Mouse (Mus musculus): ENCODE measurements at regions not wholly inside any gene's neighbourhood (a gene's known extent, or its start where the extent isn't known, plus 50 kb on each side); places are given as distances from the start of the nearest gene placed in this dataset.

DNA sequence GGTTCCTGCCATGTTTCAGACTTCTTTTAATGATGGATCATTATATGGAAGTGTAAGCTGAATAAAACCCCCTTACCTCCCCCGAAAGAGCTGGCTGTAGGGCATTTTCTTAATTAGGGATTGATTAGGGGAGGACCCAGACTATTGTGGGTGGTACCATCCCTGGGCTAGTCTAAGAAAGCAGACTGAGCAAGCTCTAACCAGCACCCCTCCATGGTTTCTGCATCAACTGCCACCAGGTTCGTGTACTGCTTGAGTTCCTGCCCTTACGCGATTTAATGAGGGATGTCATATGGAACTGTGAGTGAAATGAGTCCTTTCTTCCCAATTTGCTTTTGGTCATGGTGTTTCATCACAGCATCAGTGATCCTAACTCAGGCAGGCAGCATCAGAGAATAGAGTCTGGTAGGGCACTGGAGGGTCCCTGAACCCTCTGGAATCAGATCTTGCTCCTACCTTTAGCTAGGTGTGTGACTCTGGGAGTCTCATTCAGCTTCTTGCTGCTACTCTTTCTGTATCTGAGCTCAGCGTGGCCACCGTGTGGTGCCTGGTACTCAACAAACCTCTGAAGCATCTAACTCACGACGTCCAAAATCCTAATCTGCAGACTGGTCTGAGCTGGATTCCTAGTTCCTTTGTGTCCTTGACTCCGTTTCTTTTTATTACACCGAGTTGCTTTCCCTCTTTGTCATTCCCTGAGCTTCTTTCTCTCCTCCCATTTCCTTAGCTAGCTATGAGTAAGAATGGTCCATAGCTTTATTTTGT is 1884.0 kb upstream of the Lrrc6 start:
- DNase-seq (ENCODE audit: low spot score in 2 of 2), result no peak

DNA sequence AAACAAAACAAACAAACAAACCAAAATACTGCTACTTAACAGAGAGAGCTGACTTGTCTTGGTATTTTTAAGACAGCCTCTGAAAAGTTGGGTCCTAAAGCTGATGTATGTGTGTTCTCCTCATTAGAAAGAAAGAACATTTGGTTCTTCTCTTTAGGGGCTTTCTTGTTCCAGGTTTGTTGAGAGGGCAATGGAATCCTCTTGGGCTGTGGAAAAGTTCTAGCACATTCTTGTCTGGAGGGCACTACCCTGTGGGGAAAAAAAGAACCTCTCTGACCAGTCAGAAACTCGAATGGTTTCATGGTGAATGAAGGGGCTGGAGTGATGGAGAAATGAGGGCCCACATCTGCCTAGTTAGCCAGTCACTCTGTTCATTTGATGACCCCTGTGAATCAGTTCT is 1874.5 kb upstream of the Lrrc6 start:
- DNase-seq (ENCODE audit: low spot score in 2 of 2), result no peak

DNA sequence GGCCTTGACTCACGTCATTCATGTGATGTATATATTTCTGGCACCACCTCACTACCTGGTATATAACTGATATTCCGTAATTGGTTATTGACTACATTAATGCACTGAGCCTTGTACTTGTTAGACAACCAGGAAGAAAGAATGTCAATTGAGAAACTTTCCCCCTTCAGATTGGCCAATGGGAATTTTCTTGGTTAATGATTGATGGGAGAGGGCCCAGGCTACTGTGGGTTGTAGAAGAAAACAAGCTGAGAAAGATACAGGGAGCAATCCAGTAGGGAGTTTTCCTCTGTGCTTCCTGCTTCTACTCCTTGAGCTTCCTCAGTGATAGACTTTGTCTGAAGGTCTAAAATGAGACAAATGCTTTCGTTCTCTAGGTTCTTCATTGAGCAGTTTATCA is 1866.1 kb upstream of the Lrrc6 start:
- no peak for DNase-seq (ENCODE audit: low spot score in 2 of 2)

DNA sequence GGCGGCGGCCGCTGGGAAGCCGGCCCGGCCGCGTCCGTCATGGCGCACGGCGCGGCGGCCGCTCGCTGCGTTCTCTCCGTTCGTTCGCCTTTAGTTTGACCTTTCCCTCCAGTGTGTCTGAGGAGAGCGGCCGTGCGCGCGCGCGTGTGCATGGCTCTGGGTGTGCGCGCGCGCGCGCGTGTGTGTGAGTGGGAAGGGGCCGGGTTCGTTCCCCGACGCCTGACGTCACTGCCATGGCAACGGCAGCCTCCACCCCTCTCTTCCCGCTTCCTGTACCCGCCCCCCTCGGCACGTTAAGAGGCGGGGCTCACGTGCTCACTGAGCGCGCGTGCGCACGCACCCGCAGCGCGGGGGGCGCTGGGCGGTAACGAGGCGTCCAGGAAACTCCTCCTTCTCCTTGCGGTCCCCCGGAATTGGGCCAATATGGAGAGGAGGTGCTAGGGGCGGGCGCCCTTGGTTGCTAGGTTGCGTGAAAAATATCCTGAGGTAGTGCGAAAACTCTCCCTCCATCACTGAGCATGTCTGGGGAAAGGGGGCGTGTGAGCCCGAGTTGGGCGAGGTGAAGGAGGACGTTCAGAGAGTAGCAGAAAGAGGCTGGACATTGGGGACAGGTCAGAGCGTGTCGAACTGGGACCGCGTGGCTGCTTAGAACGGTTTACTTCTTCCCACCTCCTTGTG is 1862.5 kb upstream of the Lrrc6 start:
- peak; percentile 95 for DNase-seq (ENCODE audit: low spot score in 2 of 2)

DNA sequence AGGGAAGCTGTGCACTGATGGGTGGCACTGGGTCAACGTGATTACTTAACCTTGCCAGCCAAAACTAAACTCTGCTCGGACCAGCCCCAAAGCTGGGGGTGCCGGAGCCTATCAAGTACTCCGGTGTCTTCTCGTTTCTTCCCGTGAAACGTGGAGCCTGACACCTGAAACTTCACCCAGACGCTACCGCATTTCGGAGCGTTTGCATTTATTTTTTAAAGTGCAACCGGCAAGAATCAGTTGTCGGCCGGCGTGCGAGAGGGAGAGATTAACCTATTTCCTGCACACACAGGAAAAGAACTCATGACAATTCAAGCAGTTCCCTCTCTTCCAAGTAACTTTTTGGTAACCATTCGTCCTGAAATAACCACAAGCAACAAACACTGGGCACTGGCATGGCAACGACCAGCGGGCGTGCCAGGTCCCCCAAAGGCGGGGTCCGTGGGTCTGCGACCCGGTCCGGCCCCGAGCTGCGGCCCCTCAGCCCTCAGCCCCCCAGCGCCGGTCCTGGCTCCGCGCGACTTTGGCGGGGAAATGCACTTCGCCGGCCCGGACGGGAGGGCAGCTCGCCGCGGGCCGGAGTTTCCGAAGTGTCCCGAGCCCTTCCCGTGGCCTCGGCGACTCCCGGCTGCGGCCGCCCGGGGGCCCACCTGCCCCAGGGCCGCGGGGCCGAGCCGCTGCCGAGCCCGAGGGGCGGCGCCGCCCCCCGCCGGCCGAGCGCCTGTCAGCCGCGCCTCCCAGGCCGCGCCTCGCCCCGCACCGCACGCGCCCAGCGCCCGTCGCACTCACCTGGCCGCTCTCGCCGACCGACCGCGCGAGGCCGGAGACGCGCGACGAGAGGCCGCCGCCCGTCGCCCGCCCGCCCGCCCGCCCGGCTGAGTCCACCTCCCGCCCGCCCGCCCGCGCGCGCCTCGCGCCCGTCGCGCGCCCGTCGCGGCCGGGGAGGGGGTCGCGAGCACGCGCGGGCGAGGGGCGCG is 1861.7 kb upstream of the Lrrc6 start:
- peak; percentile 18 to 30 for DNase-seq (ENCODE audit: low spot score in 2 of 2)

DNA sequence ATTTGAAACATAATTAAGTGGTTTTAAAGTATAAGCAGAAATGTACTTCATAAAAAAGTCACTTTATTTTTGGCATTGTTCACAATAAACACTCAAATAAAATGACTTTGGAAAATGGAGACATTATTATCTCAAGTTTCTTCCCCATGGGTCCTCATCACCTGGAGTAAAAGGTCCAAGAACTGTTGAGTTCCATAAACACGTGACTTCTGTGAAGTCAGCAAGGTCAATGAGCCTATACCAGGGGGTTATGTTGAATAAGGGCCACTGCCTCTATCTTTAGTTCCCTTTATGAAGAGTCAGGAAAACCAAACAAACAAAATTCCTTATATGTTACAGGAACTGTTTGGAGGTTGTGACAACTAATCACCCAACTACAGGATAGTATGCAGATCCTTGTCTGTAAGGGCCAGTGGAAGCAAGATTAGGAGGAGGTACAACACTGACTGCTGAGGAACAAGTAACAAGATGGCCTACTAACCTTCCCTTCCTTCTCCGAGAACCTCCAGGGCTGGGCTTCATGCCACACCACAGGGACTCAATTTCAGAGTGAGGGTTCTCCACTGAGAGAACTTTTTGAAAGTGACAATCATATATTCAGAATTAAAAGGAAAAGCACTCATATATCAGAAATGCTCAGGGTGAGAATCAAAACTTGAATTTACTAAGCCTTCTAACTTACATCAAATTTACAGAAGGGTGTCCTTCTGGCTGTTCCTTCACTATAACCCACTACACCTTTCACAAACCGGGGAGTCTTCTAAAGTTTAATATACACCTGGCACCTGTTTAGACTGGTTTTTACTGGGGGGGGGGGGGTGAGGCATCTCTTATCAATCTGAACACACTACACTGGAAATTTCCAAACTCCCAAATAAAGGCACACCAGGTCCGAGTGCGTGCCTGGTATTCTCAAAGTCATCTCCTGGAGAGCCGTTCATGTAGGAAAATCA is 1860.5 kb upstream of the Lrrc6 start:
- no peak for DNase-seq (ENCODE audit: low spot score in 2 of 2)

DNA sequence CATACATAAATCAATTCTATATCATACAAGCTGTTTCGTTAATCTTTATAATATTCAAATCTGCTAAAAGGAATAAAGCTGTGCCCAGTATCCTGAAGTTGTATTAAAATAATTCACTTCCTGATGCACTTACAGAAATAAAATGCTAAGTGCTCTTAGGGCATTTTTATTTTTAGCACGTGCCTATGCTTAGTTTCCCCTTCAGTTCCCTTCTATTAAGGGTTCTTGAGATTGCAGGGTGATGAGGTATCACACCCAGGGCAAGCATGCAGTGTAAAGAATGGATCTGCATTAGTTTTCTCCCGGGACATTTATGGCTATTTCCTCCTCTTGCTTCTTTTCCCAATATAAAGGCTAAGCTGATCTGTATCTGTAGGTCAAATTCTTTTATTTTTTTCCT is 1858.8 kb upstream of the Lrrc6 start:
- DNase-seq (ENCODE audit: low spot score in 2 of 2), result no peak

DNA sequence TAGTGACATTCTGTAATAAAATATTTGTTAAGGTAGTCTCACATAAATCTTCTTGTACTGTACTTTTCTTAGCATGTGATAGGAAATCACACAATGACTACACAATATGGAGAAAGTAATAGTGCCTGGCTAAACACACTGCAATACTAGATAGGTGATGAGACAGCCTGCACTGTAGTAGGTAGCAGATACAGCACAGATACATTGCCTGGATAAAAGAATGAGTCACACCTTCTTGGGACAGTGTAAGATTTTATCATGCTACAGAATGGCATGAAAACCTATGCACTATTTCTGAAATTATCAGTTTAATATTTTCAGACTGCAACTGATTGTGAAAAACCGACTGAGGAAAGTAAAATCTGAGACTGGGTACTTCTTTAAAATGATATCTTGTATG is 1855.2 kb upstream of the Lrrc6 start:
- no peak for DNase-seq (ENCODE audit: low spot score in 2 of 2)

DNA sequence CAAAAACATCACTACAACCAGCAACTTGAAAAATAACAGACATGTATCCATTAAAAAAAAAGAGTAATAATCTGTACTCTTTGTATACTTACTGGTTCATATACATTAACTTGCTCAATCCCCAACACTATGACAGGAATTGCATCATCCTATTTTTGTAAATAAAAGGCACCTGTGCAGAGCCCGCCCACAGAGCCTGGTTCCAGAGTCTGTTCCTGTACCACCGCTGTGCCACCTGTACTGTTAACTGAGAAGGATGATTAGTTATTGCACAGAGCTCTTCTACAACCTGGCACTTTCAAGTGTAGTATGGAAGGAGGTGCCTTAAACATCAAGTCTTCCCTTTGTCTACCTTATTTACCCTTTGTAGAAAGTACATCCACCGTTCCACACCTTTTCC is 1843.9 kb upstream of the Lrrc6 start:
- DNase-seq (ENCODE audit: low spot score in 2 of 2), result no peak

DNA sequence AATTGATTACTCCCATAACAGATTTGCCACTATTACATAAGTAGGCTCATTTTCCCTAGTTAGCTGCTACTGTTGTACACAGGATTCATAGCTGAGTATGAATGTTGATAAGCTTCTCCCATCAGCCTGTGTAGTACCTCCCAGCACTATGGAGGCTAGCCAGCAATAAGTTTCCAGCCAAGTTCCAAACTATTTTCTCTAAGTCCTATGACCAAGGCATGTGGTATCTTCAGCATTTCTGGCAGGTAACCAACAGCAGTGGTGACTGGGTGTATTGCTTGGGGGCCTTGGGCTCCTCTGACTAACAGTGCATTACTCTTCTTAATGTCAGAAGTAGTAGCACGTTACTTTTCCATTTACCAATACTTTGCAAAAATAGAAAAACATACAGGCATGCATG is 1841.8 kb upstream of the Lrrc6 start:
- DNase-seq (ENCODE audit: low spot score in 2 of 2), result peak in 1 of 2 experiments; percentile 35

DNA sequence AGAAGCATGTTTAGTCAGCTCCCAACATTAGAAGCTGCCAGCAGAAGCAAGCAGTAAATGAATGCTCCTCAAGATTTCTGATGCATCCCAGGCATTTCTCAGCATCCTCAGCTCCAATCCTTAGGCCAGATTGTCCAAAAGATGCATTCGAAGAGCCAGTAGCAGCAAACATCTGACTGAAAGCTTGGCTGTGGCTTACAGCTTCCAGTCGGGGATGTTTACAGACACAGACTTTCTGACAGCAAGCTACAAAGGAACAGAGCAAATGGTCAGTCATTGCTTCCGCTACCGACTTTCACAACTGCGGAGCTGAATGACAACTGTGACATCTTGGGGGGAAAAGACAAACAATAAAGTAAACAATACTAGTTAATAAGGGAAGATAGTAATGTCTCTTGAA is 1840.3 kb upstream of the Lrrc6 start:
- DNase-seq (ENCODE audit: low spot score in 2 of 2), result no peak

DNA sequence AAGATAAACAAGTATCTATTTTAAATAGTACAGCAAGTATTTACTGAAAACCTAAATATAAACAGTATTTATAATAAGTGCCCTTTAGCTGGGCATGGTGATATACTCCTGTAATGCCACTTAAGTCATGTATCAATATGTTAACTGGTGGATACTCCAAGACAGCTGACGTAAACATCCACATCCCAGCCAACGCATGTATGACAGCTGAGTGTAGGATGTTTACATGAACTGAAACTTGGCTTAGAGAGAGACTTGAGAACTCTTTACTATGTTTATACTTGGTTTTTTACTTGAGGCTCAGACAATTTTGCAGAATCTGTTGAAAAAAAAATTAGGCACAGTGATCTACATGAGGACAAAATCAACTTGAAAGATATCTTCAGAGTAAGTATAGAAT is 1836.6 kb upstream of the Lrrc6 start:
- no peak for DNase-seq (ENCODE audit: low spot score in 2 of 2)

DNA sequence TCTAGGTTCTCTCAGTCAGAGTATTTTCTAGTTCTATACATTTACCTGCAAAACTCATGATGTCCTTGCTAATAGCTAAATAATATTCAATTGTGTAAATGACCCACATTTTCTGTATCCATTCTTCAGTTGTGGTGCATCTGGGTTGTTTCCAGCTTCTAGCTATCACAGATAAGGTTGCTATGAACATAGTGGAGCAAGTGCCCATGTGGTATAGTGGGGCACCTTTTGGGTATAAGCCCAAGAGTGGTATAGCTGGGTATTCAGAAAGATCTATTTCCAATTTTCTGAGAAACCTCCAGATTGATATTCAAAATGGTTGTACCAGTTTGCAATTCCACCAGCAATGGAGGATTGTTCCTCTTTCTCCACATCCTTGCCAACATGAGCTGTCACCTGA is 1835.1 kb upstream of the Lrrc6 start:
- no peak for DNase-seq (ENCODE audit: low spot score in 2 of 2)

DNA sequence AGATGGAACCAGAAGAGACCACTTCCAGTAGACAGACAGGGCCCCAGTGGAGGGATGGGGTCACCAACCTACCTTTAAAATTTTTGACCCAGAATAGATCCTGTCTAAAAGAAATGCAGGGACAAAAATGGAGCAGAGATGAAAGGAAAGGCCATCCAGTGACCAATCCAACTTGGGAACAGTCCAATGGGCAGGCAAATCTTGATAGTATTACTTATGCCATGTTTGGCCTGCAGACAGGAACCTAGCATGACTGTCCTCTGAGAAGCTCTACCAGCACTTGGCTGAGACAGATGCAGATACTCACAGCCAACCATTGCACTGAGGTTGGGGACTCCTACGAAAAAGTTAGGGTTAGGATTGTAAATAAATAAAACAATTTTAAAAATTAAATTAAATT is 1815.4 kb upstream of the Lrrc6 start:
- DNase-seq (ENCODE audit: low spot score in 2 of 2), result no peak

Small RNA genes lying in the stretch of these regions (microRNA-seq; reads per million reads assigned to microRNA genes)
- gene Mir30b (252 reads per million, percentile 58 among the genes with 10 or more reads in this experiment), gene Mir30d (11,137 reads per million, percentile 94 among the genes with 10 or more reads in this experiment)
